Mouse (Mus musculus) Muller cell, postnatal 12 days (primary cell): ENCODE data around the gene Lamtor2.

Experiments
- DNase-seq: peaks from one replicate; pipeline ENCODE4 v3.0.0-alpha.2; 2015; ENCODE audit errors: inconsistent ontology term

Lamtor2 gene

GRCm38 (mm10) chr3:88503881-88504746, 48.8 kb downstream of the Lamtor2 start:
- no peak for DNase-seq

- peak; percentile 98 for DNase-seq
These were observed 49.4 kb downstream of the Lamtor2 start for GRCm38 (mm10) chr3:88503505-88503863.

GRCm38 (mm10) chr3:88502641-88503504, 50.0 kb downstream of the Lamtor2 start:
- DNase-seq = no peak

- DNase-seq = no peak
These were observed 50.8 kb downstream of the Lamtor2 start for GRCm38 (mm10) chr3:88502031-88502571.

- DNase-seq = no peak
These were observed 51.4 kb downstream of the Lamtor2 start for GRCm38 (mm10) chr3:88501366-88502030.

GRCm38 (mm10) chr3:88500655-88501365, 52.1 kb downstream of the Lamtor2 start:
- no peak for DNase-seq

- no peak for DNase-seq
These were observed 52.8 kb downstream of the Lamtor2 start for GRCm38 (mm10) chr3:88500087-88500486.
